Mouse (Mus musculus): Measurements from ENCODE around the gene Azin2. TPM values are rescaled to one million over a fixed set of nuclear protein-coding genes. Genes with fewer than 3 reads are reported as not detected.

The Azin2 gene
- total RNA-seq, 2 experiments from 2014 or later, result 0.85 TPM; not detected in 1

DNA sequence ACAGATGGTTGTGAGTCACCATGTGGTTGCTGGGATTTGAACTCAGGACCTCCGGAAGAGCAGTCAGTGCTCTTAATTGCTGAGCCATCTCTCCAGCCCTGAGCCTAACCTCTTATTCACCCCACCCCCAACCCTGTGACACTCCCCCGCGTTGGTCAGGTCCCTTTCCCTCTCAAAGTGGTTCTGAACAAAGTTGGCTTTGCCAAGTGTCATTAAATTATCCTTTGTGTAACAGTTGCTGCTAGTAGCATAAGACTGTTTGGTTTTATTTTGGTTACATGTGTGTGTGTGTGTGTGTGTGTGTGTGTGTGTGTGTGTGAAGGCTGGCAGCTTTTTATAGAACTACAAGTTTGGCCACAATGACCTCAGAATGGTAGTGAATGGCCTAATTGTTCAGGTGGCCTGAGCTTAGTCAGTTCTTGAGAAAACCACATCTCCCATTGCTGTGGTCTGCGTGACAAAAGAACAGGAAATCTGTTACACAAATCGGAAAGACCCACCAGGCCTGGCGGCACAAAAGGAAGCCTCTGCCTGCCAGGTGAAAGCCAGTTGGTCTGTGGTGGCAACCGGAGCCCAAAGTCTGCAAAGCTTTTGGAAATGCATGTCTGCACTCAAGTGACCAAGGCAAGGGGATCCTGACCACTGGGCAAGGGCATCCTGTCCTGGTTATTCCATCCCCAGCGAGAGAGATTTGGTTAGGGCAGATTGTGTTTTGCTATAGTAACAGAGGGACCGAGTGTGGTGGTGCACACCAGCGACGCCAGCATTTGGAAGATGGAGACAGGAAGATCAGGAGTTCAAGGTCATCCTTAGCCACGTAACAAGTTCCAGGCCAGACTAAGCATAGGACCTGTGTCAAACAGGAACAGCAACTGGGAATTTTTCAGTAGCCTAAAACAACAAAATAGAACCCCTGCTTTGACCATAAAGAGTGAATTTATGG is 18.9 kb upstream of the Azin2 start:
- no peak for ATAC-seq (replicated peaks; ENCODE audit: low FRiP score, poor library complexity, severe bottlenecking)

DNA sequence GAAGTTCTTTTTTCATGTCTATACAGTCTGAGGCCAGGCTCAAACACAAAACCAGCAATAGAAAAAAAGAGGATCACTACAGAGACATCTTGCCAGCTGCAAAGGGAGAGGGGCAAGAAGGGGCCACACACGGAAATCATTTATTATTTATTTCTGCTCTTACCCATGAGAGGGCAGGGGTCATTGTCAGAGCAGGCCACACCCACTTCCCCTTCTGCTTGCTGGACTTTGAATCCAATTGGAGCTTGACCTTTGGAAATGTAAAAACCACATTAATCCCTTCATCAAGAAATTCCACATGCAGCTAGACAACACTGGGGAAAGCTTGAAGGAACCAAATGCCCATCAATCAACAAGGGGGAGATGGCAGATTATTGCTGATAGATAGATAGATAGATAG is 16.4 kb upstream of the Azin2 start:
- no peak for ATAC-seq (replicated peaks; ENCODE audit: low FRiP score, poor library complexity, severe bottlenecking)

DNA sequence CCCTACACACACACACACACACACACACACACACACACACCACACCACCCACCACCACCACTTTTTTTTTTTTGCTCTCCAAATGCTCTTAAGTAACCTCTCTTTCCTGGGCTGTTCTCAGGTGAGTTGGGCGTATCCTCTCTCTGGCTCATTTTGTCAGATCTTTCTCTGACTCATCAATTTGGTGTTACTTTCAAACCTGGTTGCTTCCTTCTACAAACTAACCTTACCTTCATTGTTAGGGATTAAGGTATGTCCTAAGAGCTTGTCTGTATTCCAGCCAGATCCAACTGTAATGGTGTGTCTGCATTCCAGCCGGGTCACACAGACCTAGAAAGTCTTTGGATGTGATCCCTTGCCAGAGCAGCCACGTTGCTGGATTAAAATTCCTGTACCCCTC is 15.0 kb upstream of the Azin2 start:
- no peak for ATAC-seq (replicated peaks; ENCODE audit: low FRiP score, poor library complexity, severe bottlenecking)

DNA sequence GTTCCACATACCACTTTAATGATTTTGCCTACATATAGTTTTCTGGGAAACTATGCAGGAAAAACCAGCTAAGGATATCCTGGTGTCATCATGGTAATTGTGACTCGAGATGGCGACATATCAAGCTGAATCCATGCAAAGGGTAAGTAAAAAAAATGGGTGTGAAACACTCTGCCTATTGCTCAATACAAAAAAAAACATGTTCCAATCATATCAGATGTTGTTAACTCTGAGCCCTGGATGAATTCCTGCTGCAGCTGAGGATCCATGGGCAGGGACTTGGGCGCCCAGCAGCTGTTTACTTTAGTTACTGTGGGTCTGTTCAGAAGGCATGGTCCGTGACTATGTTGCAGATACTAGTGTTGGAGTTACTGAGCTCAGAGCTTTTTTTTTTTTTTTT is 14.3 kb upstream of the Azin2 start:
- ATAC-seq (replicated peaks; ENCODE audit: low FRiP score, poor library complexity, severe bottlenecking), result no peak

DNA sequence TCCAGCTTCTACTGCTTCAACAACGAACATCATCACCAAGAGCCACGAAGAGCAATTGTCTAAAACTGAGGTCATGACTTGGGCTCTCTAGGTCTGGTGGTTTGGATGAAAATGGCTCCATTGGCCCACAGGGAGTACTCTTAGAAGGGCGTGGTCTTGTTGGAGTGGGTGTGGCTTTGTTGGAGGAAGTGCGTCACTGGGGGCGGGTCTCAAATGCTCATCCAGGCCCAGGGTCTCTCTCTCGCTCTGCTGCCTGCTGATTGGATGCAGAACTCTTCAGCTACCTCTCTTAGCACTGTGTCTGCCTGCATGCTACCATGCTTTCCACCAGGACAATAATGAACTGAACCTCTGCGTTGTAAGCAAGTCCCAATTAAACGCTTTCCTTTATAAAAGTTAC is 12.4 kb upstream of the Azin2 start:
- no peak for ATAC-seq (replicated peaks; ENCODE audit: low FRiP score, poor library complexity, severe bottlenecking)

DNA sequence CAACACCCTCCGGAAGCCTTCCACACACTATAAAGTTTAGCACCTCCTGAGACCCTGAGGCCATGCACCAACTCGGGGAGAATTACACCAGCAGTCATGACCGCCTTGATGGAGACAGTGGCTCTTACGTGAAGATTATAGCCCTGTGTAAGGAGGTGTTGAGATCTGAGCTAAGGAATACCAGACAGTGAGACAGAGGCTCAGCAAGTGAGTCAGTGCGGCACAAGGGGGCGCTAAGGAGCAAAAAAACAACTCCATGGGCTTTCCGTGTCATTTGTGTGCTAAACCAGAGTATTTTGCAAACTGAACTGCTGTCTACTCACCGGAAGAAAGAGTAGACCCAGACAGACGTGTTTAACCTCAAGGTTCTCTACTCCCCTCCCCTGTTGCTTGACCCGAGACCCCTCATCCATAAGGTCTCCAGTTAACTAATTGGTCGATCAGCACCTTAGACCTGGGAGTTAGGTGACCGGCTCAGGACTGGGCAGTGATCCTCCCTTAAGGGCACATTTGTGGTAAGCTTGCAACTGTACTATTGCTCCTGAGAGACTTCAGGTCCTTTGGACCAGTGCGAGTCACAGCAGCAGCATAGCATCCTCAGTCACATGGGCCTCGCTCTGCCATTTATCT is 8.9 kb upstream of the Azin2 start:
- ATAC-seq (replicated peaks; ENCODE audit: low FRiP score, poor library complexity, severe bottlenecking), result peak; percentile 78

DNA sequence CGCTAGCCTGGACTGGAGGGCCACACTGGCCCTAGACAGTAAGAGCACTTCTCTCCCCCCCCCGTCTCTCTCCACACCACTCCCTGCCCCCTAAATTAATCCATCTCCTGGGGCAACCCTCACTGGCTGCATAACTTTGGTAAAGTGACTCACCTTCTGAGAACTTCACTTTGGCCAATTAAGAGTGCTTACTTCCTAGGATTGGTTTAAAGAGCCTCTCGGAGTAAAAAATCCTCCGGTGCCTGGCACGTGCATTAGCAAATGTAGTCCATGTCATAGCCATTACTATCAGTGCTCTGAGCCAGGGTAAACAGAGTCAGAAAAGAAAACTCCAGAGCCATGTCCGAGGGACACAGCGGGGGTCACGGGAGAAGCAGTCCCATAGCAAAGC is 8.2 kb upstream of the Azin2 start:
- no peak for ATAC-seq (replicated peaks; ENCODE audit: low FRiP score, poor library complexity, severe bottlenecking)

DNA sequence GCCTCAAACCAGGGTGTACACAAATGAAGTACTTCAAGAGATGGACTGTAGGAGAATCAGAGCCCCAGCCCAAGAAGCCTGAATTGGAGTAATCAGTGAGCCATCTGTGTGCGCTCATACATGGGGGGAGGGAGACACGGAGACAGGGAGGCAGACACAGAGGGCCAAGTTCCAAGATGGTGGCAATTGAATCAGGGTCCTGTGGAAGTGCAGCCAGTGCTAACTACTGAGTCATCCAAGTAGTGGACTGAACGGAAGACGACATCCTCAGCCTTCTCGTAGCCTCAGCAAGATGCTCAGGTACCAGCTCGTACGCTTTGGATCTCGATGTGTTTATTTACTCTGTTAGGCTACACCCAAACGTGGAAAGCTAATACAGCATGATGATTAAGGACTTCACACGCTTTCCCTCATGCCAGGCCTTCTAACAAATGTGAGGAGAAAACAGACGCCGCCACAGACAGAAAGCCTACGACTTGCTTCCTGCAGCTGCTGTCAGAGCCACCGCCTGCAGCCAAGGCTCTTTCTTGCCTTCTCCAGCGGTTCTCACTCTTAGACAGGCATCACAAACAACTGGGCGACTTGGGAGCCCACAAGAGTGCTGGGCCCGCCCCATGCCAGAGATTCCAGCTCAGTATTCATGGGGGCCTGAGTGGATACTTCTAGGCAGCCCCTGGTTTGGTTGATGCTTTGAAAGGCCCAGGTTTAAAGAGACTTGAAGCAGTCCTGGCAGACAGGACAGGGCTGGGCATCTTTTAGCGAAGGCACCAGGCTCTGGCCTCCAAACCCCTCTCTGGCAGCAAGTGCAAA is 7.6 kb upstream of the Azin2 start:
- no peak for ATAC-seq (replicated peaks; ENCODE audit: low FRiP score, poor library complexity, severe bottlenecking)

DNA sequence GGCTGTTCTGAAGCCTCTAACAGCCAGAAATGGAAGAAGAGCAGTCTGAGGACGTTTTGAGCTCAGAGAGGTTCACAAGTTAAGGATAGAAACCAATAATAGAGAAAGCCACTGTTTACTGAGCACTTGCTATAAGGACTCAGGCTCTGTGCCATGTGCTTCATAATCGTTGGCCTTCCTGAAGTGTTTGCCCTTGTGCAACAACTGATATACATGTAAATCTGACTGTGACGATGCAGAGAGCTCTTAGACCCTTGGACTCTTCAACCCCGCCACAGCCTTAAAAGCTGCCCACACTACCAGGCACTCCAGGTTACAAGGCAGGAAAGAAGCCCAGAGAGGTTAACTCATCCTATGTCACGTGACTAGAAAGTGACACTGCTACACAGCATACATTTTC is 6.8 kb upstream of the Azin2 start:
- ATAC-seq (replicated peaks; ENCODE audit: low FRiP score, poor library complexity, severe bottlenecking), result no peak

DNA sequence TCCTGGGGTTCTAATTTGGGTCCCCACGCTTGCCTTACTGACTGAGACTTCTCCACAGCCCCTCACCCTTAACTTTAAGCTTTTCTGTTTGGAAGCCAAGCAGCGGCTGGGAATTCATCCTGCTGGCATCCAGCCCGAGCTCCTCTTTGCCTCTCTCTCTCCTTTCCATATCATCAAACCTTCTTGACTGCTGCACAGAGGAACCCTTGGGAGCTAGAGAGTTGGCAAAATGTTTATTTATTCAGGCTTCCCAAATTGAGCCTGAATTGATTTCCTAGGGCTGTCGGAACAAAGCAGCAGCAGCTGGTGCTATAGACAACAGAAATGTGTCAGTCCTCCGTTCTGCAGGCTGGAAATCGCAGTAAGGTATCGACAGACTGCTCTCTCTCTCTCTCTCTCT is 4.5 kb upstream of the Azin2 start:
- ATAC-seq (replicated peaks; ENCODE audit: low FRiP score, poor library complexity, severe bottlenecking), result no peak

DNA sequence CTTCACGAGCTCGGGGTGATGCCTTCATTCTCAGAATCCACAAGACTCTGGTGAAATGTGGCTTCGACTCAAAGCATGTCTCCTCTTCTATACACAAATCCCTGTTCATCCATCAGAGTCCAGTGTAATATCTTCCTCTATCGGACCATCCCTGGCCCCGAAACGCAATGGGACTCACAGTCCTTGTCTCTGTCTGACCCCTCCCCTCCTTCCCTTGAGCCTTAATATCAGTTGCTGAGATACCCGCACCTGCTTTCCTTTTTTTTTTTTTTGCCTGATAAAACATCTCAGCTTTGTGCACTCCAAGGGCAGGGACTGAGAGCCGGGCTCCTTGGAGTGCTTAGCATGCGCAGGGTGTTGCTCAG is 666 bp upstream of the Azin2 start:
- ATAC-seq (replicated peaks; ENCODE audit: low FRiP score, poor library complexity, severe bottlenecking), result no peak

DNA sequence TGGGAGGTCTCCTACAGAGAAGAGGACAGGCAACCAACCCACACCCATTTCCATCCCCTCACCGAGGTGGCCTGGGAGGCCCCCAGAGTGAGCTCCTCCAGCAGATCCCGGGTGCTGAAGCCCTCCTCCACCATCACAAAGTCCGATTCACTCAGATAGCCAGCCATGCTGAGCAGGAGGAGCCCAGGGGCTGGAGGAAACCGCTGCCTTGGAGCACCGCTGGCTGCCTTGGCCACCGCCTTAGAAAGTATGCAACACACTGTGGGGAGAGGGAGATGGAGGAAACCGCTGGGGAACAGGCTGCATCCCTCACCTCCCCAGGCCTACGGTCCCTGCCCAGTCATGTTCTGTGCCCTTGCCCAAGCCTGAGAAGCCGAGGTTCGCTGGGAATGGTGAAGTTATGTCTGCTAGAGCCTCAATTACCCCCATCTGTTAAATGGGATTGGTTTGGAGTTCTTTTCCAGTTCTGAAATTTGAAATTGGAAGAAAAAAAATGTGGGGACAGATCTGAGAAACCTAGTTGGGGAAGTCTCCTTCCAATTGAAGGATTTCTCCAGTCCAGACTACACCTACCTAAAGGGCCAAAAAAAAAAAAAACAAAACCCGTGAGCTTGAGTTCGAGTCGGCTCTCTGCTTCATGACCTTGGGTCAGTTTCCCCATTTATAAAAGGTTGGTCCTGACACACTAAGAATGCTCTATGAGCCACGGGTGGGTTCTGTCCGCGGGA is 777 bp downstream of the Azin2 start:
- ATAC-seq (replicated peaks; ENCODE audit: low FRiP score, poor library complexity, severe bottlenecking), result no peak

DNA sequence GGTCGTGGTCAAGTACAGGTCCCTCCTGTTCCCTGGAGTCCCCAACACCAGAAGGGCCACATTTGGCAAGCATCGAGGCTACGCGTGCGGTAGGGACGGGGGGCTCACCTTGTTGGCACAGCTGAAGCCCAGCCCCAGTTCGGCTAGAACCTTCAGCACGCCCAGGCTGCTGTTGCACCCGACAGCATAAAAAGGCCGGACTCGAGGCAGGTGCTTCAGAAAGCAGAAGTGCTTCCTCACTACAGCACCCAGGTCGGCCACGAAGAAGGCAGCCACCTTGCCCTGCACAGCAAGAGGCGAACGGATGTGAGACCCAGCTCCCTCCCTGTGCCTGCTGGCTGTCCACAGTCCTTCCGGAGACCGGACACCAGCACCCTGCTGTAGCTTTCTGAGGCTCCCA is 2.6 kb downstream of the Azin2 start:
- no peak for ATAC-seq (replicated peaks; ENCODE audit: low FRiP score, poor library complexity, severe bottlenecking)

DNA sequence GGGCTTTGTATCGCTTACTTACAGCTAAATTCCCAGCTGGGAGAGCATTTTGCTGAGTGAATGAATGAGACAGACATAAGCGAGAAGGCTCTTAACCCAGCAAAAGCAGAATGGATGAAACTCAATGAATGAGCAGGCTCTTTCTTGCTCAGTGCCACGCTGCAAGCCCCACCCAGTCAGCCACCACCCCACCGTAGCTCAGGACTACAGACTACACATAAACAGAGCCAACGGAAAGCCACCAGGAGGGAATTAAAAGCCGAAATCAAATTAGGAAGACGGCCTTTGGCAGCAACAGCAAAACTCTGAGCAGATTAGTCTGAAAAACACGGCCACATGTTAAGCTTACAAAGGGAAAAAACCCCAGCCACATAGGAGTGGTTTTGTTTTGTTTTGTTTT is 3.4 kb downstream of the Azin2 start:
- ATAC-seq (replicated peaks; ENCODE audit: low FRiP score, poor library complexity, severe bottlenecking), result no peak

DNA sequence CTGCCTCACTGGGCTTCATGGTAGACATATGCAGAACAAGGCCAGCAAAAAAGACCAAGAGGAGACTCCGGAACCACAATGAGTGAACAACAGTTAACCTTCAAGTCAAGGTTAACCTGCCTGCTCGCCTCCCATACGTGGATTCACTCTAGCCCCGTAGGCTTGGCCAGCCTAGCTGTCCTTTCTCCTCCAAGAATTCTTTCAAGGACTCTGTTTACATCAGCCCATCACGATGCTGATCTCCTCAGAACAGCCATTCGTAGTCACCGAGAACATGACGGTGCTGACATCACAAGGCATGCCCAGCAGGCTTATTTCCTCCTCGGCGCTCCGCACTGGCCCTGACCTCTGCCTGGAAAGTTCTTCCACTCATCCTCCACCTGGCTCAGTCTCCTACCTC is 4.1 kb downstream of the Azin2 start:
- ATAC-seq (replicated peaks; ENCODE audit: low FRiP score, poor library complexity, severe bottlenecking), result no peak

DNA sequence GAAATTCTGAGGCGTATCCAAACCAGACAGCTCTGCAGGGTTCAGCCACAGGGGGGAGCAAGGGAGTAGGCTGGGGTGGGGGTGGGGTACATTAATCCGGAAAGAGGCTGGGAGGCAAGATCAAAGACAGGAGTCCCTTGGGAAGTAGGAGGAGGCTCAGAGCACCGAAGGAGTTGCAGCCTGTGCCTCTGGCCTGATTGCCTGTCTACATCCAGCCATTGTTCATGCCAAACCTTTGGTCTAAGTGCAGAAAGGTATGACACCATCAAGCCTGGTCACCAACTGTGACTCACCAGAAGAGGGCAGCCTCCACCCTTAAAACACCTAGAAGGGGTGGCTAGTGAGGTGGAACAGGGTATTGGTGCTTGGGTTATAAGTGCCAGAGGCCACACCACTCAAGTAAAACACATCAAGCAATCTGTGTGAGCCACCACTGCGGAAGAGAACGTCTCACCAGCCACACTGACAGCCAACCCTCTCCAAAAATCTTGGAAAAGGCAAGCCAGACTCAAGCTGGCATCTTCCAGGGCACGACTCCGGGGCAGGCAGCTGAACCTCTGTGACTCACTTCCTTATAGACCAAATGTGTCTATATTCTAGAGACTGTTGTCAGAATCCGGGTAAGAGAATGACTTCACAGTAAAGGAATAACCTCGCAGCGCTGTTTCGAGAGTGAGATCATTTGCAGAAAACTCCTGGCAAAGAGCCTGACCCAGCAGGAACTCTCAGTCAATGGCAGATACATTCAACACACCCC is 4.9 kb downstream of the Azin2 start:
- no peak for ATAC-seq (replicated peaks; ENCODE audit: low FRiP score, poor library complexity, severe bottlenecking)

DNA sequence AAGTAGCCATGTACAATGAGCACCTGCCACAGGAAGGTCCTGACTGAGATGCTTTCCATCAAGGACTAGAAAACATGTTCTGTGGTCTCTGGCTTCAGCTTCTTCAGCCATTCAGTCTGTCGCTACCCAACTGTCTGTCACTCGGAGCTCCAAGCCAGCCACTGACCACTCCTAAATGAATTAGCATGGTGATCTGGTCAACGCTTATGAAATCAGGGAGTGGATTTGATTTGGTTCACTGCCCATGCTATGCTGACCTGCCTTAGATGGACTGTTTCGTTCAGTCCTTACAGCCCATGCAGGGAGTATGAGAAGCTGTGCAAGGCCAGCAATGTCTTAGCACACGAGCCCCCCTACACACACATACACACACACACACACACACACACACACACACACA is 8.4 kb downstream of the Azin2 start:
- no peak for ATAC-seq (replicated peaks; ENCODE audit: low FRiP score, poor library complexity, severe bottlenecking)

DNA sequence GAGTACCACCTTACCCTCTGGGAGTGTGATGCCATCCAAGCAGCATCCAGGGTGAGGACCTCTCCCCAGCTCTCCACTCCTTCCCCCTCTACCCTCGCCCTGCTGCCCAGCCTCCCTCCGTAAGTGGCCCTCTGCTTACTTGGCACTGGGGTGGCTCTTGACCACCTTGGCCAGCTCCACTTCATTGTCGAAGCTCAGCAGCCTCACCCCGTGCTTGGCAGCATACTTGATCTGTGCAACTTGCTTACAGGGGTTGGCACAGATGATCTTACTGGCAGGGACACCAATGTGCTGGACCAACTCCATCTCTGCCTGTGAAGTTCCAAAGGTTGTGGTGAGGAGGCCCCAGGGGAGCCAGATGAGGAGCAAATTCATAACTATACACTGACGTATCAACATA is 11.8 kb downstream of the Azin2 start:
- ATAC-seq (replicated peaks; ENCODE audit: low FRiP score, poor library complexity, severe bottlenecking), result no peak

DNA sequence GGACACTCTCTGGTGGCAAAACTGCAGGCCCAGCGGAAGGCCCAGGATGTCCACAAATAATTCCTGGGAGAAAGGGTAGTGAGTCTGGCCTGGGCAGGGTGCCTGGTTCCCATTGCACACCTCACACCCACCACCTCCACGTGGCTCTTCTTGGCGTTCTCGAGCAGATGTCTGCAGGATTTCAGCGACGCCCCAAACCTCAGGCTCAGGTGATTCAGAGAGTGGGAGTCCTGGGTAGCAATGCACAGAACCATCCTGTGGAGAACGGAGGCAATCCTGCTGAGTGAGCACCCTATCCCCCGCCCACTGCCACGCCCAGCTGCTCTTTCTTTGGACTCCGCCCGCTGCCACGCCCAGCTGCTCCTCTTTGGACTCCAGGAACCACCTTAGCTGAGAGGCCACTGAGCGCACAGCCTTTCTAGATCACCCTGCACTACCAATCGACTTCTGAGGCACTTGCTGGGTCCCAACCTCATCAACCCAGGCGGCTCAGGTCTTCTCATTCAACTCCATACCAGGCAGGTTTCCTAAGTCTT is 12.7 kb downstream of the Azin2 start:
- 0 out of 2 replicates have a peak, but pooled peaks have one; percentile 28 for ATAC-seq (replicated peaks; ENCODE audit: low FRiP score, poor library complexity, severe bottlenecking)

Measured in erythroblast, adult 5-6 weeks (primary cell).